Mouse (Mus musculus): ENCODE measurements around the gene Gas2l1. TPM values are rescaled to one million over a fixed set of nuclear protein-coding genes. Genes with fewer than 3 reads are reported as not detected.

Gene Gas2l1
- 1.3 TPM for polyA plus RNA-seq (2014; fragmentation: Illumina TruSeq; extraction: RNeasy Lipid Tissue Mini Kit (QIAGEN cat#74804); ENCODE audit: low replicate concordance)

GRCm38 (mm10) chr11:5065056-5065821, at the start of gene Gas2l1:
TSS of gene Gas2l1 (minus strand) at chr11:5065327.

GRCm38 (mm10) chr11:5098736-5099542, 33.8 kb upstream of the Gas2l1 start, which contains the start of the genes Rhbdd3 and Ewsr1:
TSS of gene Rhbdd3 (plus strand) at chr11:5098926.
TSS of gene Ewsr1 (minus strand) at chr11:5099266.

GRCm38 (mm10) chr11:5057856-5058641, 7.1 kb downstream of the Gas2l1 start, which contains the start of gene Rasl10a:
TSS of gene Rasl10a (plus strand) at chr11:5058128.

Other genes with a start within 250 kb of the Gas2l1 start
- gene Nf2, start 215.8 kb downstream of the Gas2l1 start, polyA plus RNA-seq (2014; fragmentation: Illumina TruSeq; extraction: RNeasy Lipid Tissue Mini Kit (QIAGEN cat#74804); ENCODE audit: low replicate concordance) = 65.1 TPM
- gene Nipsnap1, start 191.4 kb downstream of the Gas2l1 start, polyA plus RNA-seq (2014; fragmentation: Illumina TruSeq; extraction: RNeasy Lipid Tissue Mini Kit (QIAGEN cat#74804); ENCODE audit: low replicate concordance) = 39.5 TPM
- gene Thoc5, start 170.0 kb downstream of the Gas2l1 start, polyA plus RNA-seq (2014; fragmentation: Illumina TruSeq; extraction: RNeasy Lipid Tissue Mini Kit (QIAGEN cat#74804); ENCODE audit: low replicate concordance) = 2.5 TPM
- gene Nefh, start 117.3 kb downstream of the Gas2l1 start, polyA plus RNA-seq (2014; fragmentation: Illumina TruSeq; extraction: RNeasy Lipid Tissue Mini Kit (QIAGEN cat#74804); ENCODE audit: low replicate concordance) = not detected
- 57.9 TPM for gene Ap1b1, start 78.5 kb downstream of the Gas2l1 start, polyA plus RNA-seq (2014; fragmentation: Illumina TruSeq; extraction: RNeasy Lipid Tissue Mini Kit (QIAGEN cat#74804); ENCODE audit: low replicate concordance)
- not detected for gene Rasl10a, start 7.2 kb downstream of the Gas2l1 start, polyA plus RNA-seq (2014; fragmentation: Illumina TruSeq; extraction: RNeasy Lipid Tissue Mini Kit (QIAGEN cat#74804); ENCODE audit: low replicate concordance)
- gene Rhbdd3, start 33.6 kb upstream of the Gas2l1 start, polyA plus RNA-seq (2014; fragmentation: Illumina TruSeq; extraction: RNeasy Lipid Tissue Mini Kit (QIAGEN cat#74804); ENCODE audit: low replicate concordance) = 0.26 TPM
- 223 TPM for gene Ewsr1, start 33.9 kb upstream of the Gas2l1 start, polyA plus RNA-seq (2014; fragmentation: Illumina TruSeq; extraction: RNeasy Lipid Tissue Mini Kit (QIAGEN cat#74804); ENCODE audit: low replicate concordance)
- gene Emid1, start 86.9 kb upstream of the Gas2l1 start, polyA plus RNA-seq (2014; fragmentation: Illumina TruSeq; extraction: RNeasy Lipid Tissue Mini Kit (QIAGEN cat#74804); ENCODE audit: low replicate concordance) = not detected
- gene Kremen1, start 196.2 kb upstream of the Gas2l1 start, polyA plus RNA-seq (2014; fragmentation: Illumina TruSeq; extraction: RNeasy Lipid Tissue Mini Kit (QIAGEN cat#74804); ENCODE audit: low replicate concordance) = 1.3 TPM

Data from small intestine, adult 10 weeks (tissue).